Mouse (Mus musculus): ENCODE results near the gene Adtrp.

Adtrp gene

GRCm38 (mm10) chr13:41828296-41828754 is 19.2 kb downstream of the Adtrp start:
- in situ Hi-C loops (cut with MboI): no loop called here

- in situ Hi-C loops (cut with MboI): no loop called here
Observed at GRCm38 (mm10) chr13:41827581-41827980, 19.9 kb downstream of the Adtrp start.

- in situ Hi-C loops (cut with MboI): no loop called here
Observed at GRCm38 (mm10) chr13:41825379-41825966, 22.0 kb downstream of the Adtrp start.

- in situ Hi-C loops (cut with MboI): no loop called here
Observed at GRCm38 (mm10) chr13:41823077-41823476, 24.4 kb downstream of the Adtrp start.

- in situ Hi-C loops (cut with MboI): no loop called here
Observed at GRCm38 (mm10) chr13:41822617-41823016, 24.9 kb downstream of the Adtrp start.

- in situ Hi-C loops (cut with MboI): no loop called here
Observed at GRCm38 (mm10) chr13:41822091-41822490, 25.4 kb downstream of the Adtrp start.

GRCm38 (mm10) chr13:41820947-41821346 is 26.5 kb downstream of the Adtrp start:
- in situ Hi-C loops (cut with MboI): no loop called here

- in situ Hi-C loops (cut with MboI): no loop called here
Observed at GRCm38 (mm10) chr13:41819918-41820317, 27.6 kb downstream of the Adtrp start.

- in situ Hi-C loops (cut with MboI): no loop called here
Observed at GRCm38 (mm10) chr13:41819484-41819883, 28.0 kb downstream of the Adtrp start.

GRCm38 (mm10) chr13:41817583-41817982 is 29.9 kb downstream of the Adtrp start:
- in situ Hi-C loops (cut with MboI): no loop called here

- in situ Hi-C loops (cut with MboI): no loop called here
Observed at GRCm38 (mm10) chr13:41816643-41817042, 30.8 kb downstream of the Adtrp start.

- in situ Hi-C loops (cut with MboI): no loop called here
Observed at GRCm38 (mm10) chr13:41810776-41811175, 36.7 kb downstream of the Adtrp start.

GRCm38 (mm10) chr13:41807815-41808214 is 39.7 kb downstream of the Adtrp start:
- in situ Hi-C loops (cut with MboI): no loop called here

- in situ Hi-C loops (cut with MboI): no loop called here
Observed at GRCm38 (mm10) chr13:41807300-41807699, 40.2 kb downstream of the Adtrp start.

- in situ Hi-C loops (cut with MboI): no loop called here
Observed at GRCm38 (mm10) chr13:41805138-41805820, 42.2 kb downstream of the Adtrp start.

- in situ Hi-C loops (cut with MboI): no loop called here
Observed at GRCm38 (mm10) chr13:41803656-41804265, 43.7 kb downstream of the Adtrp start.

- in situ Hi-C loops (cut with MboI): no loop called here
Observed at GRCm38 (mm10) chr13:41801177-41801636, 46.3 kb downstream of the Adtrp start.

GRCm38 (mm10) chr13:41792849-41793248 is 54.6 kb downstream of the Adtrp start:
- in situ Hi-C loops (cut with MboI): no loop called here

GRCm38 (mm10) chr13:41787863-41788536 is 59.5 kb downstream of the Adtrp start:
- in situ Hi-C loops (cut with MboI): no loop called here

GRCm38 (mm10) chr13:41786640-41787039 is 60.8 kb downstream of the Adtrp start:
- in situ Hi-C loops (cut with MboI): no loop called here

GRCm38 (mm10) chr13:41784889-41785701 is 62.4 kb downstream of the Adtrp start:
- in situ Hi-C loops (cut with MboI): no loop called here

- in situ Hi-C loops (cut with MboI): no loop called here
Observed at GRCm38 (mm10) chr13:41780296-41780695, 67.2 kb downstream of the Adtrp start.

Data from mature B cell (primary cell).